Mouse (Mus musculus): ENCODE measurements around the gene Ciart. TPM values are rescaled to one million over a fixed set of nuclear protein-coding genes. Genes with fewer than 3 reads are reported as not detected.

The Ciart gene
- polyA plus RNA-seq, 1 experiment from 2014 or later, result 1.00 TPM

DNA sequence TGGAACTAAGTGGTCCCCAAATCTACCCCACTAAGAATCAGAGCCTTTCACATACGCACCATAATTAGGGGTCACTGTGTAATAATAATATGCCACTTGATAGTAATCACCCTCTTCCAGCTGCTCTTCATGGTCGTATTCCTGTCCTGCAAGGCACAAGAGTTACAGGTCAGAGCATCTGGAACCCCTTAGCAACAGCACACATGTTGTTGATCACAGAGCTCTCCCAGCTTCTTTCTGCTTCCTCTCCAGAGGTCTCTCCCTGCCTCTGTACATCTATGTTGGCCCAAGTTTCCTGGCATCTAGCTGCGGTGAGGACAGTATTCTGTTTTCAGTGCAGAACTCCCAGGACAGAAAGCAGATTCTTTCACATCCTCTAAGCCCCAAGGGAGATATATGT, 7.6 kb upstream of the Ciart start:
- H3K27me3 ChIP-seq (ENCODE audit: insufficient read depth, low read length), result no peaks in the 10 kb centered on the region
- no peak overlapping the region for H3K4me3 ChIP-seq (ENCODE audit: low read depth, low read length)
- ATAC-seq, result no peak
- no peak overlapping the region for H3K9ac ChIP-seq (replicated peaks)
- DNase-seq, result no peak
- no peaks in the 10 kb centered on the region for H3K9me3 ChIP-seq (ENCODE audit: low read length)
- no peak overlapping the region for H3K4me2 ChIP-seq (ENCODE audit: low read depth, low read length)
- WGBS (ENCODE audit: insufficient replicate concordance), result 77% methylated on average over 3 of the region's 3 CpGs
- no peak overlapping the region for H3K27ac ChIP-seq (ENCODE audit: low read depth)
- TF ChIP-seq CTCF (IDR thresholded peaks at IDR 0.05; ENCODE audit: low read depth) (no peak), EP300 (IDR thresholded peaks at IDR 0.05; ENCODE audit: low read depth) (no peak)
- no peaks in the 10 kb centered on the region for H3K36me3 ChIP-seq (replicated peaks; ENCODE audit: insufficient read depth, low read length)
- H3K4me1 ChIP-seq (ENCODE audit: insufficient read depth), result peaks cover 25% of the 10 kb centered on the region

DNA sequence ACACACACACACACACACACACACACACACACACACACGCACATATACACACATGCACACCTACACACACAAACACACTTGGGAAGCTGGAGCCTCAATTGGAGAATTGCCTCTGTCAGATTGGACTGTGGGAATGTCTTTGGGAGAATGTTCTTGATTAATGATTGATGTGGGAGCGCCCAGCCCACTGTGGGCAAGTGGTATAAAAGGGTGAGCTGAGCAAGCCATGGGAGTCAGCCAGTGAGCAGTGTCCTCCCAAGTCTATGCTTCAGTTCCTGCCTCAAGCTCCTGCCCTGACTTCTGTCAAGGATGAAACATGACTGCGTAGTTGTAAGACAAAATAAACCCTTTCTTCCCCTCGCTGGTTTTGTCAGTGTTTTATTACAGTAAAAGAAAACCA, 5.5 kb upstream of the Ciart start:
- no peak overlapping the region for H3K27ac ChIP-seq (ENCODE audit: low read depth)
- TF ChIP-seq EP300 (IDR thresholded peaks at IDR 0.05; ENCODE audit: low read depth), result no peak
- no peak for TF ChIP-seq CTCF (IDR thresholded peaks at IDR 0.05; ENCODE audit: low read depth)
- H3K9me3 ChIP-seq (ENCODE audit: low read length), result no peaks in the 10 kb centered on the region
- ATAC-seq, result no peak
- no peak overlapping the region for H3K4me3 ChIP-seq (ENCODE audit: low read depth, low read length)
- H3K9ac ChIP-seq (replicated peaks), result no peak overlapping the region
- H3K36me3 ChIP-seq (replicated peaks; ENCODE audit: insufficient read depth, low read length), result no peaks in the 10 kb centered on the region
- DNase-seq, result peak; percentile 17
- 73% methylated on average over 3 of the region's 4 CpGs for WGBS (ENCODE audit: insufficient replicate concordance)
- H3K4me2 ChIP-seq (ENCODE audit: low read depth, low read length), result no peak overlapping the region
- peaks cover 25% of the 10 kb centered on the region for H3K4me1 ChIP-seq (ENCODE audit: insufficient read depth)
- no peaks in the 10 kb centered on the region for H3K27me3 ChIP-seq (ENCODE audit: insufficient read depth, low read length)

DNA sequence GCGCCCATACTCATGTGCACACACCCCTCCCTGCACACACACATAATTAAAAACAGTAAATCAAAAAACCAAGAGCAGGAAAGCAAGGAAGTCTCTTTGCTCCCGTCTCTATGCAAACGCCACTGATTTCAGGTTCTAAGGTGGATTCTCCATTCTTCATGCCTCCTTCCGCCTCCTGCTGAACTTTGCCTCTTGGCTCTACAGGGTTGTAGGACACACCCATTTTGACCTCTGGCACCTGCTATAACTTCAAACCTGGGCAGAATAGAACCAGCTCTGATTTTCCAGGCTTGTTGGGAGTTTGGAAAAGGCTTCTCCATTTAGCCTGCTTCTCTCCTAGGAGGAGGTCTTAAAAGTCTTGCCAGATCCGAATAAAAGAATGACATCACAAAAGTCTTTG, 2.3 kb upstream of the Ciart start:
- no peak overlapping the region for H3K27ac ChIP-seq (ENCODE audit: low read depth)
- no peak for ATAC-seq
- no peaks in the 10 kb centered on the region for H3K9me3 ChIP-seq (ENCODE audit: low read length)
- no peak for DNase-seq
- no peaks in the 10 kb centered on the region for H3K27me3 ChIP-seq (ENCODE audit: insufficient read depth, low read length)
- no peak overlapping the region for H3K4me3 ChIP-seq (ENCODE audit: low read depth, low read length)
- no peak overlapping the region for H3K4me2 ChIP-seq (ENCODE audit: low read depth, low read length)
- H3K4me1 ChIP-seq (ENCODE audit: insufficient read depth), result peaks cover 15% of the 10 kb centered on the region
- WGBS (ENCODE audit: insufficient replicate concordance), result 75% methylated on average over 5 of the region's 5 CpGs
- H3K36me3 ChIP-seq (replicated peaks; ENCODE audit: insufficient read depth, low read length), result no peaks in the 10 kb centered on the region
- TF ChIP-seq EP300 (IDR thresholded peaks at IDR 0.05; ENCODE audit: low read depth) (no peak), CTCF (IDR thresholded peaks at IDR 0.05; ENCODE audit: low read depth) (no peak)
- no peak overlapping the region for H3K9ac ChIP-seq (replicated peaks)

DNA sequence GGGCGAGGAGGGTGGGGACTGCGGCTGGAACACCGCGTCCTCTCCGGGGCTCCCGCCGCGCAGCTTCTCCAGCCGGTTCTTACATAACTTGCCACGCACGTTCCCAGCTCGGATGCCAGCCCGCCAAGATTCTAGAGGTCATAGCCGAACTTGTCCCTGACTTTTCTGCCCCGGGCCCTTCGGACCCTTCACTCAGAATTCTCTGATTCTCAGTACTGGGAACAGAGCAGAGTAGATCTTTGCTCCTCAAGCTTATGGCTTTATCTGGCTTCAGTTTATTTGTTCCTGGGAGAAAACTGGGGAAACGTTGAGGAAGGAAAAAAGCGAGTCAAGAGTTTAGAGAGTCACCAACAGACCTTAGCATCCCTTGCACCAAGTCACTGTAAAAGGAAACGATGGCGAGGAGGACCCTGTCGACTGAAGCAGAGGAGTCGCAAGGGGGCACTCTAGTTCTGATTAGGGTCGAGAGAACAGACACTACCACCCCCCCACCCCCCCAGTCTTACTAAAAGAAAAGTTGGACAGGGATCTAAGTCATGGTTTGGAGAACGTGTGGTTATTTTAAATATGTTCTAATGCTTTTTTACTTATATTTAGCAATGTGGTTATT, 870 bp upstream of the Ciart start:
- no peak for ATAC-seq
- H3K27me3 ChIP-seq (ENCODE audit: insufficient read depth, low read length), result no peaks in the 10 kb centered on the region
- 2% methylated on average over 24 of the region's 24 CpGs for WGBS (ENCODE audit: insufficient replicate concordance)
- no peak for TF ChIP-seq EP300 (IDR thresholded peaks at IDR 0.05; ENCODE audit: low read depth)
- peak; percentile 66 for TF ChIP-seq CTCF (IDR thresholded peaks at IDR 0.05; ENCODE audit: low read depth)
- H3K4me3 ChIP-seq (ENCODE audit: low read depth, low read length), result peak overlapping the region; percentile 46
- H3K4me1 ChIP-seq (ENCODE audit: insufficient read depth), result peaks cover 18% of the 10 kb centered on the region
- peak overlapping the region; percentile 22; the same call in 1 of the 2 replicates for H3K27ac ChIP-seq (ENCODE audit: low read depth)
- peak overlapping the region; percentile 72 for H3K4me2 ChIP-seq (ENCODE audit: low read depth, low read length)
- peak; percentile 72 for DNase-seq
- no peaks in the 10 kb centered on the region for H3K36me3 ChIP-seq (replicated peaks; ENCODE audit: insufficient read depth, low read length)
- H3K9me3 ChIP-seq (ENCODE audit: low read length), result no peaks in the 10 kb centered on the region
- no peak overlapping the region for H3K9ac ChIP-seq (replicated peaks)

DNA sequence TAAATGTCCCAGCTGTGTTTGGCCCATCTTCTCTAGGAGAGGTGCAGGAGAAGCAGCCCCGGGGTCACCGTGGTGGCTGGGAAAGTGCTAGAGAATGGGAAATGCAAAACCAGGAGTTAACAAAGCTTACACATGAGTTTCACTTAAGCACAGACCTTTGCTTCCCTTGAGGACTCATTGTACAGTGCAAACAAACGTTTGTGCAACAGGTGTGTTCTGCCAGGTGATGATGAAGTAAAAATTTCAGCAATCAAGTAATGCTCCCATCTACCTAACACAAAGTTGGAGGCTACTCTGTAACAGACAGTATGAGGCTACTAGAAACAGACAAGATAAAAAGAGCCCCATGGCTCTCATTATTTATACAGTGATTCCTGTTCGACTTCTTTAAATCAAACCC, 3.0 kb downstream of the Ciart start:
- H3K27ac ChIP-seq (ENCODE audit: low read depth), result peak overlapping the region; percentile 62; the same call in 1 of the 2 replicates
- WGBS (ENCODE audit: insufficient replicate concordance), result 72% methylated on average over 4 of the region's 4 CpGs
- ATAC-seq, result peak; percentile 14

DNA sequence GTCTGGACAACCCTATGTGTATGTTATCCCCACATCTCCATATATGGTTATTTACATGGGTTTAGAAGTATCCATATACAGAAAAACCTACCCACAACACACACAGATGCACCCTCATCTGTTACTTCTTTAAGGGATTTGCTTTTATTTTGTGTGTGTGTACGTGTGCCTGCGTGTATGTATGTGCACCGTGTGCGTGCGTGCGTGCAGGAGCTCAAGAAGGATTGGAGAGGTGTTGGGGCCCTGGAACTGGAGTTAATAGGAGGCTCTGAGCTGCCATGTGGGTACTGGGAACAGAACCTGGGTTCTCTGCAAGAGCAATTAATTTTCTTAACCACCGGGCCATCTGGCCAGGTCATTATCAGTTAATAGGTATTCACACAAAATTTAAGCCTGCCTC, 10.0 kb downstream of the Ciart start:
- ATAC-seq, result no peak

More for the DNA sequence above, 3.0 kb downstream of the Ciart start:
- Histone ChIP-seq H3K4me3 (ENCODE audit: low read depth, low read length) (no peak overlapping the region), H3K4me2 (ENCODE audit: low read depth, low read length) (no peak overlapping the region), H3K27me3 (ENCODE audit: insufficient read depth, low read length) (no peaks in the 10 kb centered on the region), H3K36me3 (replicated peaks; ENCODE audit: insufficient read depth, low read length) (no peaks in the 10 kb centered on the region), H3K9me3 (ENCODE audit: low read length) (no peaks in the 10 kb centered on the region), H3K9ac (replicated peaks) (no peak overlapping the region), H3K4me1 (ENCODE audit: insufficient read depth) (peaks cover 18% of the 10 kb centered on the region)
- TF ChIP-seq EP300 (IDR thresholded peaks at IDR 0.05; ENCODE audit: low read depth) (no peak), CTCF (IDR thresholded peaks at IDR 0.05; ENCODE audit: low read depth) (no peak)
- no peak for DNase-seq

More for the DNA sequence above, 10.0 kb downstream of the Ciart start:
- Histone ChIP-seq H3K9me3 (ENCODE audit: low read length) (no peaks in the 10 kb centered on the region), H3K27ac (ENCODE audit: low read depth) (no peak overlapping the region; the same call in 1 of the 2 replicates), H3K4me1 (ENCODE audit: insufficient read depth) (peaks cover 14% of the 10 kb centered on the region), H3K4me2 (ENCODE audit: low read depth, low read length) (peak overlapping the region; percentile 78), H3K27me3 (ENCODE audit: insufficient read depth, low read length) (no peaks in the 10 kb centered on the region), H3K4me3 (ENCODE audit: low read depth, low read length) (peak overlapping the region; percentile 66), H3K9ac (replicated peaks) (peak overlapping the region; percentile 75), H3K36me3 (replicated peaks; ENCODE audit: insufficient read depth, low read length) (peaks cover 8% of the 10 kb centered on the region)
- 56% methylated on average over 7 of the region's 7 CpGs for WGBS (ENCODE audit: insufficient replicate concordance)
- no peak for DNase-seq
- TF ChIP-seq CTCF (IDR thresholded peaks at IDR 0.05; ENCODE audit: low read depth), result no peak
